Mouse (Mus musculus) splenic B cell, adult 2 months (primary cell): ENCODE data around the gene Kirrel3.

Source experiments
- DNase-seq: peaks from one replicate; pipeline ENCODE4 v3.0.0-alpha.2; 2011; ENCODE audit warnings: low read depth, low spot score
- H3K27me3 ChIP-seq: 2 replicates; pipeline ENCODE4 v1.6.1; 2012; ENCODE audit warnings: mild to moderate bottlenecking, low read length, moderate library complexity, mixed read lengths; ENCODE audit not compliant: control insufficient read depth, poor library complexity, insufficient read depth, severe bottlenecking
- H3K36me3 ChIP-seq: 2 replicates; pipeline ENCODE4 v1.6.1; 2012; ENCODE audit warnings: mild to moderate bottlenecking, low read length, moderate library complexity, mixed read lengths; ENCODE audit not compliant: control insufficient read depth, poor library complexity, insufficient read depth, severe bottlenecking

Kirrel3 gene

DNA sequence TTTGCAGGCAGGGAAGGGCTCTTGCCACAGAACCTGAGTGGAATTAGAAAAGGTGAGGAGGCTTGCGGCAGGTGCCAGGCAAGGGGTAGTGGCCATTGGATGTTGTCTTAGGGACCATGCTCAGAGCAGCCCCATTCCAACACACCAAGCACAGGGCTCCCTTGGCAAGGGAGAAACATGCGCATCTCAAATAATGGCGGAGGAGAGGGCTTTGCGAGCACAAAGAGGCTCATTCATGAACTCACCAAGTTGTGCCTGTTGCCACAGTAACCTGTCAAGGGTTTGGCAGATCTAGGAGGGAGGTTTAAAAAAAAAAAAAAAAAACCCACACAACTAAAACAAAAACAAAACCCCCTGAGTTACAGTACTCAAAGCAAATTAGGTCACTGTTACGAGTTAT is 72.2 kb downstream of the Kirrel3 start:
- no peak for DNase-seq
- no peaks in the 10 kb centered on the region for H3K27me3 ChIP-seq
- H3K36me3 ChIP-seq, result no peaks in the 10 kb centered on the region

GRCm38 (mm10) chr9:34558291-34558899 is 72.7 kb downstream of the Kirrel3 start:
- no peaks in the 10 kb centered on the region for H3K27me3 ChIP-seq
- no peak for DNase-seq
- H3K36me3 ChIP-seq, result no peaks in the 10 kb centered on the region

- DNase-seq, result no peak
- H3K36me3 ChIP-seq, result no peaks in the 10 kb centered on the region
- no peaks in the 10 kb centered on the region for H3K27me3 ChIP-seq
Measured at GRCm38 (mm10) chr9:34559102-34559501, 73.4 kb downstream of the Kirrel3 start.

DNA sequence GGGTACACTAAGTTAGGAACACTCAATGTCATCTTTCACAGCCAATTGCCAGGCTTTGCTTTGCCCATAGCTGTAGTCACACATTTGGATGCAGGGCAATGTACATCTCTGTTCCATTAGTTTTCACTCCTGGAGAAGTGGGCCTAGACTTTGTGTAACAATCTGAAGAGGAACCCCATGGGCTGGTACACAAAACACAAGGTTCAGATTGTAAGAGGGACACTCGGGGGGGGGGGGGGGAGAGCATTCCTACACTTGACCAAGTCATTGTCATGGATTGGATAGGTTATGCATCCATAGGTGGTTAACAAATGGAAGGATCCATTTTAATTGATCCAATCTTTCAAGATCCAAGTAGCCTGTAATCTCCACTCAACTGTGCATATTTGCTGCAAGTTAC is 75.6 kb downstream of the Kirrel3 start:
- Histone ChIP-seq H3K27me3 (no peaks in the 10 kb centered on the region), H3K36me3 (no peaks in the 10 kb centered on the region)
- no peak for DNase-seq

- H3K27me3 ChIP-seq, result no peaks in the 10 kb centered on the region
- no peaks in the 10 kb centered on the region for H3K36me3 ChIP-seq
- DNase-seq, result no peak
Measured at GRCm38 (mm10) chr9:34562437-34563000, 76.8 kb downstream of the Kirrel3 start.

DNA sequence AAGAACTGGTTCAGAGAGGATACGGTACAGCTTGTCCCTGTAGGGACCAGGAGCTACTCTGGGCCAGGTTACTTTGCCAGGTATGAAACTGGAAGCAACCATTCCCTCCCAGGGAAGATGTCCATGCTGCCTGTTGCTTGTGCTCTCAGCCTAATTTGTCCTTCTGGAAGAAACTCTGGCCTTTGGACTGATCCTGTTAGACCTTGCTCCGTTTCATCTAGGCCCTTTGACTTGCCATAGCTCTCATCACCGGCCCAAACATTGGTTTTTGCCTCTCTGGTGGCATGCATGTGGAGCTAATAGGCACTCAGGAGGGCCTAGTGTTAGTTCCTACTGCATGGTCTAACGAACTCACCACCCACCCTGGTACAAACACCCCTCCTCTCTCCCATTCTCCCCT is 88.2 kb downstream of the Kirrel3 start:
- H3K27me3 ChIP-seq, result no peaks in the 10 kb centered on the region
- DNase-seq, result no peak
- H3K36me3 ChIP-seq, result no peaks in the 10 kb centered on the region

DNA sequence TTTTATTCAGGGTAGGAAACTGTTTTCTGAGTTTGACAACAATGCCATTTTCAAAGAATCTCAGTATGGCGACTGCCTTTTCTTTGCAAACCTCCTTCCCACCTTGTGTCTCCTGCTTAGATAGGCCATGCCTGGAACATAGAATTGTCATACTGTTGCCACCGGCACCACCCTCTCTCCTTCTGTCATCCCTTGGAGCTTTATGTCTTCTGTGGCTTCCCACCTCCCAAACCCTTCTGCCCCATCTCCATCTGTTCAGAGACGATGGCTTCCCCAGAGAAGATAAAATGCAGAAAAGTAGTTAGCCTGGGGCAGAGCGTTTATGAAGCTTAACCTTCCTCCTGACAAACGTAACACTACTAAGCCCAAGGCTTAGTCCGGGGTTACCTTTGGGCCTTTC is 88.9 kb downstream of the Kirrel3 start:
- H3K27me3 ChIP-seq, result no peaks in the 10 kb centered on the region
- H3K36me3 ChIP-seq, result no peaks in the 10 kb centered on the region
- no peak for DNase-seq

GRCm38 (mm10) chr9:34579174-34579573 is 93.5 kb downstream of the Kirrel3 start:
- DNase-seq, result no peak
- Histone ChIP-seq H3K36me3 (no peaks in the 10 kb centered on the region), H3K27me3 (no peaks in the 10 kb centered on the region)

DNA sequence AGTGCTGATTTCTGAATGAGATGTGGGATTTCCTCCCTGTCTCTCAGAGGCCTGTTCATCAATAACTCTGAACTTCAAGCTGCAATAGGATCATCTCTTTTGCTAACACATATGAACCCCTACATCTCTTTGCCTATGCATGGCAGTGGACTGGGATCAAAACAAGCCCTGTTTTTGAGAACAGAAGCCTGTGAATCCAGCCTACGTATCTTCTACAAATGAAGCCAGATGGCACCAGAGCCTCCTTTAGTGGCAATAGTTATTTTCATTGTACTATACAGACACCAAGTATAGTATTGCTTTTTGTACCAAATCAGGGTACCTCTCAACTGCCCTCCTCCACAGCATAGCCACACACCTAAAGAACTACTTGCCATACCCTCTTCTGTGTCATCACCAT is 94.4 kb downstream of the Kirrel3 start:
- no peak for DNase-seq
- Histone ChIP-seq H3K27me3 (no peaks in the 10 kb centered on the region), H3K36me3 (no peaks in the 10 kb centered on the region)

DNA sequence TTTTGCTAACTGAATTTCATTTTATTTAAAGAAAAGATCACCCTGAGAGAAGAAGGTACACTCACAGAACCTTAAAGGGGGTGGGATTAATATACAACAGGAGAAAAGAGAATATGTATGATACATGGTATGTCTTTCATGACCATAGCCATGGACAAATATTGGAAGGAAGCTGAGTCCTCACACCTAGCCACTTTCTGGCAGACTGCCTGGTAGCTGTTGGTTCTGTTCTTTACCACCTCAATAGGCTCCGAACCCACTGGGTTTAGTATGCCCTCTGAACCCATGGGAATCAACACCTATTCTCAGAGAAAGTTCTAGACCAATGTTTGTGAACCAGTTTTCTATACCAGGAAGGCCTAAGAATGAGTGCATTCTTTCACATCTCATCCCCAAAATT is 96.8 kb downstream of the Kirrel3 start:
- Histone ChIP-seq H3K36me3 (no peaks in the 10 kb centered on the region), H3K27me3 (no peaks in the 10 kb centered on the region)
- DNase-seq, result no peak

DNA sequence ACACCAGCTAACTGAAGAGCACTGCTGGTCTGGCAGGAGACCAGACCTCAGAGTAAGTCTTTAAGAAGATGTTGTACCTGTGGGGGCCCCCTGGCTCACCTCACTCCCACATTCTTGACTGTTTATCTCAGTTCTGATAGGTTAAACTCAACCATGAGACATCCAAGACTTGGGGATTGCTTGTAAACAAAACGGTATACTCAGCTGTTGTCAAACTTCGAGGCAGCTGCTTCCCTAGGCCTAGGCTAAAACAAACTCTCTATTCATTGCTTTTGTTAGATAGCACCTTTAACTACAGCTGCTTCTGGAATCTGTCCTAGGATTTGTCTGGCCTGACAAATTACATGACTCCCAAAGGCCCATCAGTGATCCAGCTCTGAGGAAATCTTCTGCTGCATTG is 99.8 kb downstream of the Kirrel3 start:
- no peak for DNase-seq
- no peaks in the 10 kb centered on the region for H3K36me3 ChIP-seq
- H3K27me3 ChIP-seq, result no peaks in the 10 kb centered on the region

GRCm38 (mm10) chr9:34586080-34586479 is 100.4 kb downstream of the Kirrel3 start:
- Histone ChIP-seq H3K27me3 (no peaks in the 10 kb centered on the region), H3K36me3 (no peaks in the 10 kb centered on the region)
- DNase-seq, result no peak

DNA sequence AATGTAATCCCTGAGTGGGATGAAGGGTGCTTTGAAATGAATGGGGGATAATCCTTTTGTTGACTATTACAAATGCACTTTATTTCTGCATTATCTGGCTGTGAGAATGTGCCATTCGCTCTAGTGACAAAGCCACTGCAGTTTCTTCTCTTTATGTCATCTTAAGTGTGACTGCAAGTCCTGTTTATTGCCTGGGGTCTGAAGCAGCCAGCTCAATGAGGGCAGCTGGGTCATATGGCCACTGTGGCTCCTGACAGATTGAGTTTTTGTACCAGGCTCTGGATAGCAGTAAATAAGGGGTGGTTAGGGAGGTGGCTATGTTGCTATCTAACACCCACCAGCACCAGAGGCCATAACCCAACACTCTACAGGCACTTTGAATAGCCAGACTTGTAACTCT is 104.1 kb downstream of the Kirrel3 start:
- no peaks in the 10 kb centered on the region for H3K27me3 ChIP-seq

DNA sequence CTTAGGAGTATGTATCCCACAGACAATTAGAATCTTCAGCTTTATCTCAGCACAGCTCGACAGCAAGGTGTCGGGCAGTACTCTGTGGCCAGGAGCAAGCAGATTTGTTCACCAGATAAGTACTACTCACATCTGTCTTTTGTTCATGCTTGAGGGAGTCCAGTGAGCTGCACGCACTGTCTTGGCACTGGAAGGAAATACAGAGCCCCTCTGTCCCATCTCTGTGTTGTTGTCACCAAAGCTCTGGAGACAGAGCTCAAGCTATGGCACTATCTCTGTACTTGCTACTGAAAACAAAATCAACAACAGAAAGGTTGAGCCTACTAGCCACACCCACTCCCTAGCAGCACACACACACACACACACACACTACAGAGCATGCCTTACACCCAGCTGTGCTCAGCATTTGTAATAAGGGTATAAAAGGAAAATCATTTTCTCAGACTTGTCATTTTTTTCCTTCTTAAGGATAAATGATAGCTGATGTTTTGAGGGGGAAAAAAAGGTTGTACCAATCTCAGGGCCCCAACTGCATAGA is 106.4 kb downstream of the Kirrel3 start:
- no peak for DNase-seq
- Histone ChIP-seq H3K36me3 (no peaks in the 10 kb centered on the region), H3K27me3 (no peaks in the 10 kb centered on the region)

More for the DNA sequence above, 104.1 kb downstream of the Kirrel3 start:
- DNase-seq, result no peak
- no peaks in the 10 kb centered on the region for H3K36me3 ChIP-seq

DNA sequence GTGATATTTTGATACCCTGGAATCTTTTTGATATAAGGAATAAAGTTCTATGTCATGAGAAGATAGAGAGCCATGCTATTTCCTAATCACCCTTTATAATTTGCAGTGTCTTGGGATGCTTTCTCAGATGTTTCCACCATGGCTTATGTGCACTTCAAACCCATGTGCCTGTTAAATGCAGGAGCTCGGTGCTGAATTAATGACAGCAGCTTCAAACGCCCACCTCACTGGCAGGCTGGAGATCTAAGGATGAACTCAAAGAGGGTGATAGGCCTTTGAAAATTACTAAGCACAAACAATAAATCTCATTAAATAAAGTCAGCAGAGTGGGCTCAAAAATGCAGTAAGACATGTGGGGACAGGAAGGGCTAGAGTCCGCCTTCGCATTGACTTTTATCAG is 108.2 kb downstream of the Kirrel3 start:
- Histone ChIP-seq H3K27me3 (no peaks in the 10 kb centered on the region), H3K36me3 (no peaks in the 10 kb centered on the region)
- no peak for DNase-seq

GRCm38 (mm10) chr9:34600326-34600725 is 114.6 kb downstream of the Kirrel3 start:
- Histone ChIP-seq H3K27me3 (no peaks in the 10 kb centered on the region), H3K36me3 (no peaks in the 10 kb centered on the region)
- DNase-seq, result no peak
